Mouse (Mus musculus) spleen, adult 2 months (tissue): ENCODE results near the gene Gli1.

Source experiments
- CTCF ChIP-seq: fragments of 200-500 bp; IDR thresholded peaks from 2 replicates; pipeline ENCODE4 v1.5.1; 2011; ENCODE audit warnings: mild to moderate bottlenecking, inconsistent platforms; ENCODE audit not compliant: insufficient read depth, insufficient read length, insufficient replicate concordance; ENCODE audit errors: extremely low read depth
- POLR2A ChIP-seq: fragments of 200-500 bp; IDR thresholded peaks from 2 replicates; pipeline ENCODE4 v1.6.1; 2011; ENCODE audit warnings: low read depth, low read length, inconsistent platforms

- no peak for TF ChIP-seq CTCF
- peak; percentile 97 for TF ChIP-seq POLR2A
Measured at GRCm38 (mm10) chr10:127290307-127290929, 51.4 kb downstream of the Gli1 start.
